Mouse (Mus musculus) CD4-positive, CD25-positive, alpha-beta regulatory T cell, adult 4 months (primary cell): ENCODE results near the gene Cdk6. TPM values are rescaled to one million over a fixed set of nuclear protein-coding genes. Genes with fewer than 3 reads are reported as not detected.

Experiments used
- ATAC-seq: one replicate; pipeline ENCODE4 v1.8.0; 2017
- polyA plus RNA-seq, 2 experiments: library from polyadenylated mRNA; unstranded; fragments of 100-300 nt; shearing (Covaris generic); gene quantifications; one replicate each; pipeline ENCODE4 v1.2.1; 2017

Gene Cdk6
- polyA plus RNA-seq, 2 experiments from 2014 or later: 20.8 to 22.3 TPM

- no peak for ATAC-seq
Observed at GRCm38 (mm10) chr5:3488146-3488774, 147.0 kb downstream of the Cdk6 start.

GRCm38 (mm10) chr5:3490358-3490757, 149.1 kb downstream of the Cdk6 start:
- no peak for ATAC-seq

GRCm38 (mm10) chr5:3491084-3491483, 149.8 kb downstream of the Cdk6 start:
- ATAC-seq: no peak

- ATAC-seq: no peak
Observed at GRCm38 (mm10) chr5:3491883-3492282, 150.6 kb downstream of the Cdk6 start.

GRCm38 (mm10) chr5:3492776-3493636, 151.7 kb downstream of the Cdk6 start:
- ATAC-seq: no peak

- no peak for ATAC-seq
Observed at GRCm38 (mm10) chr5:3493968-3494367, 152.7 kb downstream of the Cdk6 start.

- peak; percentile 66 for ATAC-seq
Observed at GRCm38 (mm10) chr5:3494452-3495187, 153.3 kb downstream of the Cdk6 start.

GRCm38 (mm10) chr5:3497505-3497925, 156.2 kb downstream of the Cdk6 start:
- peak; percentile 37 for ATAC-seq

- no peak for ATAC-seq
Observed at GRCm38 (mm10) chr5:3500298-3500697, 159.0 kb downstream of the Cdk6 start.

- no peak for ATAC-seq
Observed at GRCm38 (mm10) chr5:3500957-3501563, 159.8 kb downstream of the Cdk6 start.

- peak; percentile 61 for ATAC-seq
Observed at GRCm38 (mm10) chr5:3501564-3502001, 160.3 kb downstream of the Cdk6 start.

- peak; percentile 18 for ATAC-seq
Observed at GRCm38 (mm10) chr5:3502610-3503350, 161.5 kb downstream of the Cdk6 start.

- no peak for ATAC-seq
Observed at GRCm38 (mm10) chr5:3503373-3503772, 162.1 kb downstream of the Cdk6 start.

GRCm38 (mm10) chr5:3503836-3504323, 162.6 kb downstream of the Cdk6 start:
- ATAC-seq: no peak

GRCm38 (mm10) chr5:3504453-3504852, 163.2 kb downstream of the Cdk6 start:
- ATAC-seq: no peak

- no peak for ATAC-seq
Observed at GRCm38 (mm10) chr5:3505553-3505952, 164.3 kb downstream of the Cdk6 start.

- peak; percentile 72 for ATAC-seq
Observed at GRCm38 (mm10) chr5:3508480-3509381, 167.4 kb downstream of the Cdk6 start.

- ATAC-seq: peak; percentile 58
Observed at GRCm38 (mm10) chr5:3509503-3509902, 168.2 kb downstream of the Cdk6 start.

GRCm38 (mm10) chr5:3511097-3511795, 170.0 kb downstream of the Cdk6 start:
- ATAC-seq: no peak

- ATAC-seq: peak; percentile 19
Observed at GRCm38 (mm10) chr5:3512584-3512983, 171.3 kb downstream of the Cdk6 start.
